Mouse (Mus musculus): ENCODE results near the gene Pip4k2a. TPM values are rescaled to one million over a fixed set of nuclear protein-coding genes. Genes with fewer than 3 reads are reported as not detected.

The Pip4k2a gene
- 107 TPM for polyA plus RNA-seq (2017; shearing (Covaris generic))

DNA sequence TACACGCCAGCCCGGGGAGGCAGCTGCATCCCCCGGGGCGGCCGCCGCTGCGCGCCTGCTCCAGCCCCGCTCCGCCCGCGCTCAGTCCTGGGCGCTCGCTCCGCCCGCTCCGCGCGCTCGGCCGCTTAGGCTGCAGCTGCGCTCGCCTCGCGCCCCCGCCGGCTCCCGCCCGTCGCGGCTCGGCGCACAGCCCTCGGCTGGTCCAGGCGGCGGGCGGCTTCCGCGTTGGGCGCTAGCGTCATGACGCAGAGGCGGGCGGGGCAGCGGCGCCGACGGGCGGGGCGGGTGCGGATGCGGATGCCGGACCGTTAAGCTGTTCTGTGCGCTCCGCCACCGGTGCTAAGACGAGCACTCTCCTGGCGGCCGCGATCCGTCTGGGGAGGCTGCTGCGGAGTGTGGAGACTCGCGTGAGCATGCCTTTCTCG is at the start of gene Pip4k2a, which contains the start of gene 4930426L09Rik:
TSS of gene Pip4k2a (minus strand) at position 73 of the 425 bp plus-strand sequence.
TSS of gene 4930426L09Rik (plus strand) at position 290 of the 425 bp plus-strand sequence.

Other genes with a start within 250 kb of the Pip4k2a start
- not detected for gene 4930426L09Rik, start 217 bp upstream of the Pip4k2a start, polyA plus RNA-seq (2017; shearing (Covaris generic))
- gene Armc3, start 201.2 kb upstream of the Pip4k2a start, polyA plus RNA-seq (2017; shearing (Covaris generic)): 2.3 TPM